15 mouse cellular contexts compared by ENCODE assay signal in genomic region chr13:30697880-30698279, GRCm38 (mm10). TPM values are rescaled to one million over a fixed set of nuclear protein-coding genes. Genes with fewer than 3 reads are reported as not detected.
"Had no signal": no experiment of that assay in that cellular context is flagged by ENCODE, and none has a peak within 500 bp of the region (broad histone marks: within the 10 kb centered on the region; RNA-seq: fewer than 3 reads in every experiment).

No protein-coding gene starts in this region.

- H3K27me3 ChIP-seq: kidney, embryonic 15.5 days; limb, embryonic 15.5 days; stomach, embryonic 15.5 days had no signal

- ATAC-seq: lung, postnatal 0 days; midbrain, embryonic 16.5 days had no signal

- H3K4me2 ChIP-seq: kidney, embryonic 15.5 days; limb, embryonic 15.5 days; midbrain, embryonic 11.5 days; stomach, embryonic 15.5 days had no signal

- H3K4me3 ChIP-seq: kidney, embryonic 15.5 days; limb, embryonic 15.5 days; megakaryocyte, embryonic 14.5 days; stomach, embryonic 15.5 days had no signal

- H3K27ac ChIP-seq: kidney, embryonic 15.5 days; limb, embryonic 15.5 days; liver, embryonic 14.5 days; stomach, embryonic 15.5 days had no signal

- H3K9ac ChIP-seq: kidney, embryonic 15.5 days; limb, embryonic 15.5 days; liver, embryonic 14.5 days; stomach, embryonic 15.5 days had no signal

- DNase-seq: kidney, adult 2 months; kidney, postnatal 14 days; right cerebral cortex, postnatal 14 days; thymus, adult 2 months; thymus, postnatal 36 days had no signal

- H3K4me1 ChIP-seq: kidney, embryonic 15.5 days; limb, embryonic 15.5 days; megakaryocyte, embryonic 14.5 days; stomach, embryonic 15.5 days had no signal

- H3K9me3 ChIP-seq: kidney, embryonic 15.5 days; limb, embryonic 15.5 days; megakaryocyte, embryonic 14.5 days; stomach, embryonic 15.5 days had no signal

- H3K36me3 ChIP-seq: kidney, embryonic 15.5 days; stomach, embryonic 15.5 days had no signal

RNA-seq across cellular contexts. Expression of gene Irf4, which starts 51.1 kb away (rescaled TPM):
- polyA plus RNA-seq: limb, embryonic 11.5 days; neural tube, embryonic 14.5 days had no signal
